Mouse (Mus musculus) gastrocnemius, adult 8-10 months (tissue): ENCODE measurements around the gene Tubb4b. TPM values are rescaled to one million over a fixed set of nuclear protein-coding genes. Genes with fewer than 3 reads are reported as not detected.

Experiments used
- DNase-seq, 2 experiments: peaks; one replicate each; pipeline ENCODE4 v3.0.0; 2022; ENCODE audit warnings: low spot score in 2 of 2
- total RNA-seq, 4 experiments: library from RNA; stranded (reverse); gene quantifications; 2 replicates each; pipeline ENCODE4 v1.2.4; 2022

The Tubb4b gene
- total RNA-seq, 4 experiments from 2014 or later: 228 to 239 (median 232) TPM

DNA sequence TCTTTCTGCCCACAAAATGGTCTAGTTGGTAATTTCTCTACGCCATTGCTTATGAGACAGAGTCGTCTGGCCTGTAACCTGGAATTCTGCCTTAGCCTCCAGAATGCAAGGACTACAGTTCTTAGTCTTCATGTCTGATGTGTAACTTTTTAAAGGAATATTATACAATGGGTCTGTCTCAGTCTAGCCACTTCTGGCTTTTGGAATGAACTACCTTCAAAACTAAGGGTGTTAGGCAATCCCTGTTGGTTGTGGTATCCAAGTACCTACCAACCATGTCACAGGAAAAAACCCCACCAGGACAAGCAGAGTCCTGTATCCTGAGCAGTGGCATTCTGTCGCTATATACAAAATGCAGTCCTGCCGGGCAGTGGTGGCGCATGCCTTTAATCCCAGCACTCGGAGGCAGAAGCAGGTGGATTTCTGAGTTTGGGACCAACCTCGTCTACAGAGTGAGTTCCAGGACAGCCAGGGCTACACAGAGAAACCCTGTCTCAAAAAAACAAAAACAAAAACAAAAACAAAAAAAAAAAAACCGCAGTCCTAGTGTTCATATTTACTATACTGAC lies 1.4 kb upstream of the Tubb4b start:
- DNase-seq: no peak

- peak; percentile 99 for DNase-seq
Observed at GRCm38 (mm10) chr2:25224766-25225752, 557 bp upstream of the Tubb4b start.

DNA sequence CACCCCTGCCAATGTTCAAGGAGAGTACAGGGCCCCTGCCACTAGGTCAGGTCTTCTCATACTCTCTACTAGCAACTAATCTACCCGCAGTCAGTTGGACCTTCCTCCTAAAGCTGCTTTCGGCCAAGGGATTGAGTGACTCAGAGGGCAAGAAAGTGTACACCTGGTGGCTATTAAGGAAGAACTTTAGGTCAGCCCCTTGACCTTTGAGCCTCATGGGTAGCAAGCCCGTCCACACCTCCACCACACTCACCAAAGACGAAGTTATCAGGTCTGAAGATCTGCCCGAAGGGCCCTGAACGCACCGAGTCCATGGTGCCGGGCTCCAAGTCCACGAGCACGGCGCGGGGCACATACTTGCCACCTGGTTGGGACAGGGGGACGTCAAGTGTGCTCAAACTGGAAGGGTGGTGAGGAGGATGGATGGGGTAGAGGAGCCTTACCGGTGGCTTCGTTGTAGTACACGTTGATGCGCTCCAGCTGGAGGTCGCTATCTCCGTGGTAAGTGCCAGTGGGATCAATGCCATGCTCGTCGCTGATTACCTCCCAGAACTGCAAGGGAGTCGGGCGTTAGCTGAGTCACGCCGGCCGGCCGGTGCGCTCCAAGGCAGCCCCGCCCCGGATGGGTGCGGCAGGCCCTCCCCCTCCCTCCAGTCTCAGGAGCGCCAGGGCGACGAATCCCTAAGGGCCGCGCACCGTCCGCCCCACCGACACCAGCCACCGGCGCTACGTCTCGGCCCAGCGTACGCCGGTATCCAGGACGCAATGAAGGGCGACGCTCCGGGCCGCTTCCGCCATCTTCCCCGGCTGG lies 616 bp downstream of the Tubb4b start:
- peak; percentile 80 to 87 for DNase-seq

- no peak for DNase-seq
Observed at GRCm38 (mm10) chr2:25221331-25221772, 3.1 kb downstream of the Tubb4b start.

DNA sequence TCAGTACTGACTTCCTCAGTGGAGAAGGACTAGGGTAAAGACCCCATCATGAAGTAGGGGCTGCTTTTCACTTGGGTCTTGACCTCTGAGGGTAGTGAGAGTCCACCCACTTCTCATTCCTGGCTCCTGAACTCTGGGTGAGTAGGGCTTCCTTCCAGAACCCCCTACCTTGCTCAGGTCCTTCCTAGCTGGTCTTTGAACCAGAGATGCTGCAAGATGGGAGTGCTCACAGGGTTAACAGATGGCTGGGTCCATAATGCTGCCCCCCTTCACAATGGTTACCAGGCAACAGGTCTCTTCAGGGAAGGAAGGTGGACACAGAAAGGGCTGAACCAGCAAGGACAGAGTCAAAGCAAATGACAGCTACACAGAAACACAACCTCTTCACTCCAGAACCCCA lies 6.1 kb downstream of the Tubb4b start, which contains the start of gene Fam166a:
TSS of gene Fam166a (plus strand) at position 301 of the 400 bp plus-strand sequence.
- no peak for DNase-seq

GRCm38 (mm10) chr2:25217666-25218065 lies 6.8 kb downstream of the Tubb4b start:
- DNase-seq: no peak

DNA sequence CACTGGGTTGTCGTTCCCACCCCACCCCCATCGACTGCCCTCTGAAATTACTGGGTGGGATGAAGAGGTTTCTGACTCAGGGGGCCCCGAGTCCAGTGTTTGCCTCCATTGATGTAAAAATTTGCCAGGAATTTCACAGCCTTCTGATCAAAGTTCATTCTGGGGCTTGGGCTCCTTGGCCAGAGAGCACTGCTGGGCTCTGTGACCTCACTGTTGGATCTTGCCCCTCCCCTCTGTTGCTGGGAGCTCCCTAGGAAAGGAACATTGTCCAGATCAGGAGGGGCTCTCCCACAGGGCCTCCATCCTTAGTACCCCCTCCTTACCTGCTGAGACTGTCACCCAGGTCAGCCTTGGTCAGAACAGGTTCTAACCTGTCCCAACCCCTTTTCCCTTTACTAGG lies 10.1 kb downstream of the Tubb4b start, which contains the start of gene Stpg3:
TSS of gene Stpg3 (minus strand) at position 194 of the 400 bp plus-strand sequence.
- DNase-seq: no peak

DNA sequence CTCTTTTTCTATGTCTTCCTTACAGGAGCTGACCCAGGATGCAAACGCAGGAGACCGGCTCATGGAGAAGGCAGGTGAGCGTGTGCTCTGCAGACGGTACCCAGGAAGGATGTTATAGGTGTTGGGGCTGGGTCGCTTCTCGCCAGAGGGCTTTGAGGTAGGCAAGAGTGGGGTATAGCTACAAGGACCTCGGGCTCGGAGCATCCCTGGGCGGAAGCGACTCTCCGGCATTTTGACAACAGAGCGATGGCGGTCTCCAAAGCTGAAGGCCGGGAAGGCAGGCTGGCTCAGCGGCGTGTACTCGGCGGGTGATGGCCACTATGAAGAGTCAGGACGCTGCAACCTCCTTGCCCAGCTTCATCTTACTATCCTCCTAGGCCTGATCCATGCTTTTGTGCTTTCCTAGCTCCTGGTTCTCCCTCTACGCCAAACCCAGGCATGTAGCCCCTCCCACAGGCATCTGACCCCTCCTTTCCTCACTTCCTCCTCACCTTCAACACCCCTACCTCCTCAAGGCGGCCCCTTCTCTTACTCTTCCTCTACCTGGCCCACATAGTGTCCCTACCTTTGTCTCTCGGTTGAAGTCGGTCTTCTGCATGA lies 11.1 kb downstream of the Tubb4b start:
- no peak for DNase-seq

DNA sequence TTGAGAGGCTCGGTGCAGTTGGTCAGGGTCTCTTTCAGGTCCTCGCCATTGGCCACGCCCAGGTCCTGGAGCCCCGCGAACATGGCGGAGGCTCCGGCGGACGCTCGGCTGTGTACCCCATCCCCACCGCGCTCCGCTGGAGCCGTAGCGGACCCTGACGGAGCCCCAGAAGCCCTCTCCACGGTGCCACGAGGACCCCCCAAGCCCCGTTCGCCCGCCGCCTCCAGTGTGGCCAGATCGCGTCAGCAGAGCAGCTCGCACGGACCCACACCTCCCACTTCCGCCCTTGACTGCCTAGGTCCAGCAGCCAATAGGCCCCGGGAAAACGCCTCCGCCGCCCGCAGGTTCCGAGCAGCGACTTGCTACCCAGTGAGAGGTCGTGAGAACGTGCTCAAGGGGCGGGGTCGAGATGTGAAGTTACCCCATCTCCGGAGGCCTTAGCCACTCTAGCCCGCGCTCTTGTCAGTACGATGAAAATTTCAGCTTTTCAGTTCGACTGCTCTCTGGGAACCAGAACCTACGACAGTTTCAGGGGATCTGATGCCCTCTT lies 13.3 kb downstream of the Tubb4b start, which contains the start of gene Nelfb:
TSS of gene Nelfb (minus strand) at position 369 of the 550 bp plus-strand sequence.
- DNase-seq: peak; percentile 84

- no peak for DNase-seq
Observed at GRCm38 (mm10) chr2:25210686-25211085, 13.8 kb downstream of the Tubb4b start.

DNA sequence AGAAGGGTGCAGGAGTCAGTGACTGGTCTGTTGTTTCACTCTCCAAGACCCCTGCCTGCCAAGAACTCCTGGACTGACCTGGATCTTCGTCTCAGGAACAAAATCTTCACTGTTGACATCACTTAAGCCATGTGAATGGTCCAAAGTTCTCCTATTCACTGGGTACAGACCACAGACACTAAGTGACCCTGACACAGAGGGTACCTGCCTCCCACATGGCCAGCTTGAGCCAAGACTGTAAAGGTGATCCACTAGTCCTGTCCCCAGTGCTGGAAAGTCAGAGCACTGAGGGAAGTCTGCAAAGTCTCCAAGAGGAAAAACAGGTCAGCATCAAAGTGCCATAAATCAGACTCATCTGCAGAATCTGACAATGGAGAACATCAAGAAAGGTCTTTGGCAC lies 16.9 kb downstream of the Tubb4b start:
- DNase-seq: no peak

DNA sequence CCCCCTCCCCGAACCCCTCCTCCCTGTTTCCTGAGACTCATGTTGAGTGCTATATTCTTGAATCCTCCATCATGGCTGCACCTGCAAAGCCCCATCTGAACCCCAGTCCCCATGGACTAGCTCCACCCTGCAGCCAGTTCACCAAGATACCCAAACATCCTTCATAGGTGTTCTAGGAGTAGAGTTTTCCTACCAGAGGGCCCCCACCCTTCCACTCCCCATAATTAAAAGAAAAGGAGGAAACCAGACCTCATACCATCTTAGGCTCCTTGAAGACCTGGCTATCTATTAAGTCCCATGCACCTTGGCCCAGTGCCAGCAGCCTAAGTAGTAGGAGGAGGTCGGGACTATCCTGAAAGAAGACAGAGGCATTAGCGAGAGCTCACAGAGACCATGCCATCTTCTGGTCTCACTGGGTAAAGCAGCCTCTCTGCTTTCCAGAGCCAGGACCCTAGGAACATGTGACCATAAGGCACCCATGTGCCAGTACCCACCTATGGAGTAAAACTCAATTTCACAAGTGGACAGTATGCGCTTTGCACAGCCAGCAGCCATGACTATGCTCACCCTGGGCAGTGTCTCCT lies 20.8 kb downstream of the Tubb4b start:
- no peak for DNase-seq

GRCm38 (mm10) chr2:25200631-25201030 lies 23.9 kb downstream of the Tubb4b start:
- DNase-seq: no peak

DNA sequence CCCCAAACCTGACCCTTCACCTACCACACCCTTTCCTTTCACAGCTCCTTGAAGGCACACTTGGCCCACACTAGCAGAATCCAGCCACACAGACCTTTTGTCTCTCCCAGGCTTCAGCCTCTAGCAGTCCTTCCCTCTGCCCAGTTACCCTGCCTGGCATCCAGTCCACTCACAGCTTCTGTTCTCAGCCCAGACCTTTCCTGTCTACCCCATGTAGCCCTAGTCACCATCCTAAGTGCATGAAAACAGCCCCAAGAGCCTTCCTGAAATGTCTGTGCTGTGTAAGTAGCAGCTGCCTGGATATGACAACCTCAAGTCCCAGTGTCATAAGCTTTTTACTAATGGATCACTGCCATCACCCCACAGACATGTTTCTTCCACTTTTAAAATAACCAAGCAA lies 26.6 kb downstream of the Tubb4b start:
- no peak for DNase-seq

DNA sequence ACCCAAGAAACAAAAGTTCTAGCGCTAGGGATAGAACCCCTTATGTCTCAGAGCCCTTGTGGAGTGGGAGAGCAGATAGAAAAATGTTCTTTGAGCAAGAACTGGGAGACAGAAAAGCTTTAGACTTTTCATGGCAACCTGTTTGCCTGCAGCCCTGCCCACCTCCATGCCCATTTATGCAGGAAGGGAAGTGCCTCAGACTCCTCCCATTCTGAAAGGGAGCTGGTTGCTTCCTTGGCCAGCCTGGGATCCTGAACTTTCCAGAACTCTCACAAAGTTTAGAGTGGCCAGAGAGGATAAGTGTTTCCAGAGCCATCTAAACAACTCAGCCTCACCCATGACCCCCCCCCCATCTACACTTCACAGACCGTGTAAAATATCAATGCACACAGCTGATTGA lies 27.3 kb downstream of the Tubb4b start:
- DNase-seq: no peak

DNA sequence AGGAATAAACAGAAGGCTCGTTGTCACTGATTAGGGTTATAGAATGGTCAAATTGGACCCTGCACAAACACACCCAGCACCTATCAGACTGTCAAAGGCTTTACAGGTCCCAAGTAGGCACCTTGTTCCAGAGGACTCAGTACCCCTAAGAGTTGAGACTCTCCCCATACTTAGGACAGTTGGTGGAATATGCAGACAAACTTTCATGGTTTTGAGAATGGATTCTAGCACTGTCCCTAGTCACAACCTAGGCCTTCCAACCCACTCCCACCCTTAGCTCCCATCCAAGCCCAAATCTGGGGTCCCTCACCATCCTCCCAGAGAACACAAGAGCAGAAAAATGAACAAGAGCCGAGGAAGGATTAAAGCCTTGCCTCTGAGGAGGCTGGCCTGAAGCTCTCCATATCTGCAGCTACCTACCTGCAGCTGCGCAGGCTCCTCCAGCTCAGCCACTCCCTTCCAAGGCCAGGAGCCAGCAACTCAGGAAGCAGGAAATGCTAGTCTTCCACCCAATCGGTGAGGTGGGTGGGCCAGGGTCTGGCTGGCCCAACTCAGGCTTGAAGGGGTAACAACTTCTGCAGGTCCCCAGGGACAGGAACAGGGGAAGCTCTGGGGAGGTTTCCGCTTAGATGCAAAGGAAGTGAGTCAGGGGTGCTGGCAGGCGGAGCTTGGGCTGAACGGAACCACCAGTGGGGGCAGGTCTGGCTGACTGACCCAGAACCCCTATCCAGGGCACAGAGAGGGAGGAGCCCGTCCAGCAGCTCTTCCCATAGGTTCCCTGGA lies 28.1 kb downstream of the Tubb4b start, which contains the start of gene Tor4a:
TSS of gene Tor4a (minus strand) at position 715 of the 783 bp plus-strand sequence.
- DNase-seq: peak; percentile 39 to 59

GRCm38 (mm10) chr2:25195211-25196156 lies 29.0 kb downstream of the Tubb4b start:
- no peak for DNase-seq

- DNase-seq: no peak
Observed at GRCm38 (mm10) chr2:25194486-25195171, 29.9 kb downstream of the Tubb4b start.
